Mouse (Mus musculus): ENCODE data around the gene Snx21. TPM values are rescaled to one million over a fixed set of nuclear protein-coding genes. Genes with fewer than 3 reads are reported as not detected.

Gene Snx21
- polyA plus RNA-seq, 1 experiment, result not detected

GRCm38 (mm10) chr2:164833314-164833959 lies 47.8 kb downstream of the Snx21 start, which contains the start of gene Neurl2:
TSS of gene Neurl2 (minus strand) at chr2:164833456.
- WGBS, result 0% methylated on average over 31 of the region's 31 CpGs
- peak within 1 kb of the TSS; percentile 83 for H3K27ac ChIP-seq (ENCODE audit: insufficient read depth, low read depth, low read length)
- no peak for TF ChIP-seq CTCF (IDR thresholded peaks at IDR 0.05; ENCODE audit: insufficient read depth, low read depth, low read length)
- TF ChIP-seq POLR2A (IDR thresholded peaks at IDR 0.05; ENCODE audit: insufficient read depth, low read depth, low read length), result peak; percentile 52; the same call in 1 of the 2 replicates
- peaks cover 22% of the 10 kb centered on the region for H3K4me1 ChIP-seq (ENCODE audit: control insufficient read depth, insufficient read depth, low read length)
- H3K4me3 ChIP-seq (ENCODE audit: insufficient read depth, low read depth, low read length), result peak within 1 kb of the TSS; percentile 74

- WGBS, result 32% methylated on average over 8 of the region's 8 CpGs
- H3K27ac ChIP-seq (ENCODE audit: insufficient read depth, low read depth, low read length), result no peak overlapping the region
- H3K4me1 ChIP-seq (ENCODE audit: control insufficient read depth, insufficient read depth, low read length), result peaks cover 22% of the 10 kb centered on the region
- TF ChIP-seq CTCF (IDR thresholded peaks at IDR 0.05; ENCODE audit: insufficient read depth, low read depth, low read length) (no peak), POLR2A (IDR thresholded peaks at IDR 0.05; ENCODE audit: insufficient read depth, low read depth, low read length) (no peak)
- peak overlapping the region; percentile 74 for H3K4me3 ChIP-seq (ENCODE audit: insufficient read depth, low read depth, low read length)
Measured at GRCm38 (mm10) chr2:164834531-164834930, 48.9 kb downstream of the Snx21 start.

- no peak for TF ChIP-seq POLR2A (IDR thresholded peaks at IDR 0.05; ENCODE audit: insufficient read depth, low read depth, low read length)
- TF ChIP-seq CTCF (IDR thresholded peaks at IDR 0.05; ENCODE audit: insufficient read depth, low read depth, low read length), result no peak
- Histone ChIP-seq H3K27ac (ENCODE audit: insufficient read depth, low read depth, low read length) (no peak overlapping the region), H3K4me1 (ENCODE audit: control insufficient read depth, insufficient read depth, low read length) (peaks cover 22% of the 10 kb centered on the region), H3K4me3 (ENCODE audit: insufficient read depth, low read depth, low read length) (no peak overlapping the region)
- WGBS, result 89% methylated on average over 4 of the region's 4 CpGs
Measured at GRCm38 (mm10) chr2:164835164-164835563, 49.5 kb downstream of the Snx21 start.

Other genes starting within 250 kb of the Snx21 start
- gene Wfdc2, start 223.4 kb upstream of the Snx21 start, polyA plus RNA-seq (2012; ENCODE audit: insufficient read depth, insufficient read length, low replicate concordance, missing spikeins), result not detected in 2 replicates
- gene Spint3, start 212.4 kb upstream of the Snx21 start, polyA plus RNA-seq (2012; ENCODE audit: insufficient read depth, insufficient read length, low replicate concordance, missing spikeins), result not detected in 2 replicates
- not detected in 2 replicates for gene Wfdc6a, start 200.4 kb upstream of the Snx21 start, polyA plus RNA-seq (2012; ENCODE audit: insufficient read depth, insufficient read length, low replicate concordance, missing spikeins)
- not detected in 2 replicates for gene Eppin, start 192.2 kb upstream of the Snx21 start, polyA plus RNA-seq (2012; ENCODE audit: insufficient read depth, insufficient read length, low replicate concordance, missing spikeins)
- not detected in 2 replicates for gene Wfdc6b, start 172.3 kb upstream of the Snx21 start, polyA plus RNA-seq (2012; ENCODE audit: insufficient read depth, insufficient read length, low replicate concordance, missing spikeins)
- gene Wfdc8, start 172.2 kb upstream of the Snx21 start, polyA plus RNA-seq (2012; ENCODE audit: insufficient read depth, insufficient read length, low replicate concordance, missing spikeins), result not detected in 2 replicates
- gene Wfdc16, start 147.0 kb upstream of the Snx21 start, polyA plus RNA-seq (2012; ENCODE audit: insufficient read depth, insufficient read length, low replicate concordance, missing spikeins), result not detected in 2 replicates
- not detected in 2 replicates for gene Wfdc10, start 129.8 kb upstream of the Snx21 start, polyA plus RNA-seq (2012; ENCODE audit: insufficient read depth, insufficient read length, low replicate concordance, missing spikeins)
- gene Wfdc9, start 129.2 kb upstream of the Snx21 start, polyA plus RNA-seq (2012; ENCODE audit: insufficient read depth, insufficient read length, low replicate concordance, missing spikeins), result not detected in 2 replicates
- gene Wfdc11, start 111.7 kb upstream of the Snx21 start, polyA plus RNA-seq (2012; ENCODE audit: insufficient read depth, insufficient read length, low replicate concordance, missing spikeins), result not detected in 2 replicates
- gene Wfdc13, start 100.7 kb upstream of the Snx21 start, polyA plus RNA-seq (2012; ENCODE audit: insufficient read depth, insufficient read length, low replicate concordance, missing spikeins), result not detected in 2 replicates
- gene Spint4, start 87.3 kb upstream of the Snx21 start, polyA plus RNA-seq (2012; ENCODE audit: insufficient read depth, insufficient read length, low replicate concordance, missing spikeins), result not detected in 2 replicates
- gene Spint5, start 70.5 kb upstream of the Snx21 start, polyA plus RNA-seq (2012; ENCODE audit: insufficient read depth, insufficient read length, low replicate concordance, missing spikeins), result not detected in 2 replicates
- not detected in 2 replicates for gene Wfdc3, start 39.9 kb upstream of the Snx21 start, polyA plus RNA-seq (2012; ENCODE audit: insufficient read depth, insufficient read length, low replicate concordance, missing spikeins)
- not detected in 2 replicates for gene Dnttip1, start 39.8 kb upstream of the Snx21 start, polyA plus RNA-seq (2012; ENCODE audit: insufficient read depth, insufficient read length, low replicate concordance, missing spikeins)
- not detected in 2 replicates for gene Ube2c, start 15.9 kb upstream of the Snx21 start, polyA plus RNA-seq (2012; ENCODE audit: insufficient read depth, insufficient read length, low replicate concordance, missing spikeins)
- gene Tnnc2, start 5.9 kb upstream of the Snx21 start, polyA plus RNA-seq (2012; ENCODE audit: insufficient read depth, insufficient read length, low replicate concordance, missing spikeins), result not detected in 2 replicates
- not detected in 2 replicates for gene Acot8, start 19.1 kb downstream of the Snx21 start, polyA plus RNA-seq (2012; ENCODE audit: insufficient read depth, insufficient read length, low replicate concordance, missing spikeins)
- gene Zswim3, start 19.3 kb downstream of the Snx21 start, polyA plus RNA-seq (2012; ENCODE audit: insufficient read depth, insufficient read length, low replicate concordance, missing spikeins), result not detected in 2 replicates
- not detected in 2 replicates for gene Zswim1, start 36.9 kb downstream of the Snx21 start, polyA plus RNA-seq (2012; ENCODE audit: insufficient read depth, insufficient read length, low replicate concordance, missing spikeins)
- gene Spata25, start 42.7 kb downstream of the Snx21 start, polyA plus RNA-seq (2012; ENCODE audit: insufficient read depth, insufficient read length, low replicate concordance, missing spikeins), result not detected in 2 replicates
- gene Ctsa, start 47.0 kb downstream of the Snx21 start, polyA plus RNA-seq (2012; ENCODE audit: insufficient read depth, insufficient read length, low replicate concordance, missing spikeins), result not detected in 2 replicates
- gene Neurl2, start 47.6 kb downstream of the Snx21 start, polyA plus RNA-seq (2012; ENCODE audit: insufficient read depth, insufficient read length, low replicate concordance, missing spikeins), result not detected in 2 replicates
- not detected in 2 replicates for gene Pltp, start 71.9 kb downstream of the Snx21 start, polyA plus RNA-seq (2012; ENCODE audit: insufficient read depth, insufficient read length, low replicate concordance, missing spikeins)
- not detected in 2 replicates for gene Pcif1, start 93.5 kb downstream of the Snx21 start, polyA plus RNA-seq (2012; ENCODE audit: insufficient read depth, insufficient read length, low replicate concordance, missing spikeins)
- not detected in 2 replicates for gene Zfp335, start 125.9 kb downstream of the Snx21 start, polyA plus RNA-seq (2012; ENCODE audit: insufficient read depth, insufficient read length, low replicate concordance, missing spikeins)
- gene Mmp9, start 155.0 kb downstream of the Snx21 start, polyA plus RNA-seq (2012; ENCODE audit: insufficient read depth, insufficient read length, low replicate concordance, missing spikeins), result not detected in 2 replicates
- gene Slc12a5, start 175.0 kb downstream of the Snx21 start, polyA plus RNA-seq (2012; ENCODE audit: insufficient read depth, insufficient read length, low replicate concordance, missing spikeins), result not detected in 2 replicates
- not detected in 2 replicates for gene Ncoa5, start 249.0 kb downstream of the Snx21 start, polyA plus RNA-seq (2012; ENCODE audit: insufficient read depth, insufficient read length, low replicate concordance, missing spikeins)